Mouse (Mus musculus): ENCODE results near the gene P4htm.

P4htm gene

DNA sequence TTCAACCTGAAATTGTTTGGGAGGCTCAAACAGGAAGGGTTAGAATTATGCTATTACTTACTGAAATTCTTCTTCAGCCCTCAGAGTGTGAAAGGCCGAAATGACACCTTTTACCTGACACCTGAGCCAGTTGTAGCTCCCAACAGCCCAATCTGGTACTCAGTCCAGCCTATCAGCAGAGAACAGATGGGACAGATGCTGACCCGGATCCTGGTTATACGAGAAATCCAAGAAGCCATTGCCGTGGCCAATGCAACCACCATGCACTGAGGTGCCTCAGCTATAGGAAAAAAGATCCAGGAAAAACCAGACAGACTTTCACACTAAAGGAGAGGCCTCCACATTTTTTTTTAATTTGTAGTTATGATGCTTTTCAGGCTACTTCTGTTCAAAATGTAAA lies 38.3 kb downstream of the P4htm start:
- DNase-seq (ENCODE audit: low spot score in 2 of 2) = no peak

- no peak for DNase-seq (ENCODE audit: low spot score in 2 of 2)
Measured at GRCm38 (mm10) chr9:108546875-108547274, 50.6 kb downstream of the P4htm start.

DNA sequence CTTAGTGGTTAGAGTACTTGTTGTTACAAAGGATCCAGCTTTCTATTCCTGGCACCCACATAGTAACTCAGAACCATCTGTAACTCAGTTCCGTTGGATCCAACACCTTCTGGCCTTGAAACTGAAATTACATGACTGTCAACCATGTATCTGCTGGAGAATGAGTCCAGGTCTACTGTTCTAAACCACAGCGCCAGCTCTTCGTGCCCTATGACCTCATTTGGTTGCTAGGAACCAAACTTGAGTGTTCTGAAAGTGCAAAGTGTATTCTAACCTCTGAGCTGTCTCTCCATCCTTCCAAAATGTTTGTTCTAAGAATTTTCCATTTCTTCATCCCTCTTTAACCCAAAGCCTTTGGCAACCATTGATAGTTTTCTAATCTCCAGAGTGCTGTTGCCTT lies 51.5 kb downstream of the P4htm start:
- DNase-seq (ENCODE audit: low spot score in 2 of 2) = no peak

DNA sequence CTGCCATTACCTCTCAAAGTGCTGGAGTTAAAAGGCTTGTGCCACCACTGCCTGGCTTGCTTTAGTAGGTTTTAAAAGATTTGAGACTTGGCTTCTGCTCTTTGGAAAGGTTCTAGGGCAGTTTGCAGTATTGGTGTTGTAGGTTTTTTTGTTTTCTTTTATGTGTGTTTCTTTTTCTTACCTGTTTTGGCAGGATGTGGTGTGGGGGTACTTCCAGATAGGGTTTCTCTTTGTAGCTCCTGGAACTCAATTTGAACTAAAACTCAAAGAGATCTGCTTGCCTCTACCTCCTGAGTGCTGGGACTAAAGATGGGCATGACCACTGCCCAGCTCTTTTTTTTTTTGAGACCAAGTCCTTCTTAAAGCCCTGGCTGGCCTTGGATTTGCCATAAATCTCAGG lies 56.6 kb downstream of the P4htm start:
- no peak for DNase-seq (ENCODE audit: low spot score in 2 of 2)

DNA sequence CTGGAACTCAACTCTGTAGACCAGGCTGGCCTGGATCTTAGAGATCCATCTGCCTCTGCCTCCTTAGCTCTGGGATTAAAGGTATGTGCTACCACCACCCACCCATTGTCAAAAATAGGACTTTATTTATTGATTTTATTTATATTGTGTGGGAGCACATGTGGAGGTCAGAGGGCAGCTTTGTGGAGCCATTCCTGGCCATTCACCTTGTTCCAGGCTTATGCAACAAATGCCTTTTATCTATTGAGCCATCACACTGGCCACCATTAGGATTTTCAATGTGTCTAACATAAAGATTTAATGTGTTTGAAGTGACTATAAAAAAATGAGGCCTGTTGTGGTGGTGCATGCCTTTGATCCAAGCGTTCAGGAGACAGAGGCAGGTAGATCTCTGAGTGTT lies 66.0 kb downstream of the P4htm start:
- no peak for DNase-seq (ENCODE audit: low spot score in 2 of 2)

GRCm38 (mm10) chr9:108530954-108531353 lies 66.5 kb downstream of the P4htm start:
- no peak for DNase-seq (ENCODE audit: low spot score in 2 of 2)
